In genomic region chr15:83445908-83446307, GRCm38 (mm10) we compare ENCODE assay signal across 12 mouse cellular contexts. TPM values are rescaled to one million over a fixed set of nuclear protein-coding genes. Genes with fewer than 3 reads are reported as not detected.
A peak's percentile ranks its signal among the peaks of the same experiment; 100 is the strongest.
DNase-seq lines count a peak whose midpoint lies in the region; ATAC-seq and TF ChIP-seq lines count a peak whose summit lies in the region.
"Had no signal": no experiment of that assay in that cellular context is flagged by ENCODE, and none has a peak within 500 bp of the region (broad histone marks: within the 10 kb centered on the region; RNA-seq: fewer than 3 reads in every experiment).

No protein-coding gene starts in this region.

- no peak overlapping the region for H3K4me2 ChIP-seq in hindbrain, postnatal 0 days (ENCODE audit: low read depth, low read length)
- no peak overlapping the region for H3K4me2 ChIP-seq in embryonic facial prominence, embryonic 13.5 days
- no peak overlapping the region for H3K4me2 ChIP-seq in limb, embryonic 14.5 days (replicated peaks; ENCODE audit: low read depth, low read length, severe bottlenecking)
- H3K4me2 ChIP-seq: midbrain, embryonic 12.5 days; neural tube, embryonic 12.5 days had no signal

- DNase-seq in hindbrain, embryonic 10.5 days (ENCODE audit: low spot score), result no peak
- DNase-seq in hindbrain, postnatal 0 days (ENCODE audit: low spot score), result no peak
- DNase-seq in ES-E14 (ENCODE audit: low read depth, low spot score), result no peak
- no peak for DNase-seq in limb, embryonic 14.5 days (ENCODE audit: low spot score)
- no peak for DNase-seq in c-Kit-positive CD71-positive TER-119-positive erythroid progenitor cells, embryonic 14.5 days (ENCODE audit: low spot score)
- DNase-seq in spleen, postnatal 14 days (ENCODE audit: low spot score in 2 of 2), result no peak
- DNase-seq in thymus, postnatal 25 days, result no peak
- DNase-seq: cerebellum, adult 9-10 months; left cerebral cortex, postnatal 4 days had no signal

- H3K36me3 ChIP-seq in hindbrain, embryonic 10.5 days, result no peaks in the 10 kb centered on the region
- no peaks in the 10 kb centered on the region for H3K36me3 ChIP-seq in hindbrain, postnatal 0 days (ENCODE audit: insufficient read depth, low read length)
- no peaks in the 10 kb centered on the region for H3K36me3 ChIP-seq in ES-E14 (ENCODE audit: control insufficient read depth, insufficient read depth, low read length, poor library complexity, severe bottlenecking)
- H3K36me3 ChIP-seq in embryonic facial prominence, embryonic 13.5 days, result no peaks in the 10 kb centered on the region
- no peaks in the 10 kb centered on the region for H3K36me3 ChIP-seq in limb, embryonic 14.5 days (ENCODE audit: control insufficient read depth, insufficient read depth, low read length)
- H3K36me3 ChIP-seq: midbrain, embryonic 12.5 days; neural tube, embryonic 12.5 days had no signal

- no peak for TF ChIP-seq CTCF in hindbrain, postnatal 0 days (IDR thresholded peaks at IDR 0.05; ENCODE audit: low read depth)

- no peaks in the 10 kb centered on the region for H3K27me3 ChIP-seq in hindbrain, embryonic 10.5 days (ENCODE audit: insufficient read depth, poor library complexity, severe bottlenecking)
- no peaks in the 10 kb centered on the region for H3K27me3 ChIP-seq in hindbrain, postnatal 0 days (ENCODE audit: insufficient read depth, low read length)
- H3K27me3 ChIP-seq in embryonic facial prominence, embryonic 13.5 days, result no peaks in the 10 kb centered on the region
- no peaks in the 10 kb centered on the region for H3K27me3 ChIP-seq in limb, embryonic 14.5 days (ENCODE audit: control insufficient read depth, insufficient read depth, low read length)
- H3K27me3 ChIP-seq: midbrain, embryonic 12.5 days; neural tube, embryonic 12.5 days had no signal

- H3K9ac ChIP-seq in hindbrain, postnatal 0 days (replicated peaks; ENCODE audit: low read length), result no peak overlapping the region
- peak overlapping the region; percentile 12; the same call in 1 of the 2 replicates for H3K9ac ChIP-seq in ES-E14 (ENCODE audit: insufficient read depth, low read depth, low read length, poor library complexity, severe bottlenecking)
- no peak overlapping the region for H3K9ac ChIP-seq in embryonic facial prominence, embryonic 13.5 days
- H3K9ac ChIP-seq in limb, embryonic 14.5 days (ENCODE audit: low read depth, low read length, severe bottlenecking), result no peak overlapping the region
- H3K9ac ChIP-seq: midbrain, embryonic 12.5 days; neural tube, embryonic 12.5 days had no signal

- no peaks in the 10 kb centered on the region for H3K9me3 ChIP-seq in hindbrain, embryonic 10.5 days
- H3K9me3 ChIP-seq in hindbrain, postnatal 0 days (ENCODE audit: low read length), result no peaks in the 10 kb centered on the region
- no peaks in the 10 kb centered on the region for H3K9me3 ChIP-seq in ES-E14 (ENCODE audit: control insufficient read depth, insufficient read depth, low read depth, low read length)
- H3K9me3 ChIP-seq in embryonic facial prominence, embryonic 13.5 days, result no peaks in the 10 kb centered on the region
- H3K9me3 ChIP-seq in limb, embryonic 14.5 days (ENCODE audit: control insufficient read depth, low read length), result no peaks in the 10 kb centered on the region
- H3K9me3 ChIP-seq: midbrain, embryonic 12.5 days; neural tube, embryonic 12.5 days had no signal

- TF ChIP-seq POLR2A in limb, embryonic 14.5 days (IDR thresholded peaks at IDR 0.05; ENCODE audit: borderline replicate concordance, extremely low read depth, insufficient read depth, insufficient read length), result no peak

- peak overlapping the region; percentile 59 for H3K27ac ChIP-seq in hindbrain, embryonic 10.5 days
- H3K27ac ChIP-seq in hindbrain, postnatal 0 days, result no peak overlapping the region
- peak overlapping the region; percentile 24; the same call in 1 of the 2 replicates for H3K27ac ChIP-seq in ES-E14 (ENCODE audit: insufficient read depth, low read depth, low read length, poor library complexity, severe bottlenecking)
- peak overlapping the region; percentile 55; the same call in 1 of the 2 replicates for H3K27ac ChIP-seq in embryonic facial prominence, embryonic 13.5 days
- peak overlapping the region; percentile 35 for H3K27ac ChIP-seq in limb, embryonic 14.5 days (replicated peaks; ENCODE audit: low read depth, low read length)
- H3K27ac ChIP-seq: midbrain, embryonic 12.5 days; neural tube, embryonic 12.5 days had no signal

- in situ Hi-C loops in ES-E14 (cut with MboI; ENCODE audit: low sequenced_read_pairs in 2 of 2, unreplicated experiment in 2 of 2), result no loop called here

- WGBS in hindbrain, embryonic 10.5 days, result 86% methylated on average over 2 of the region's 2 CpGs
- WGBS in hindbrain, postnatal 0 days, result 84% methylated on average over 2 of the region's 2 CpGs
- 78% methylated on average over 2 of the region's 2 CpGs for WGBS in embryonic facial prominence, embryonic 13.5 days
- 77% methylated on average over 2 of the region's 2 CpGs for WGBS in limb, embryonic 14.5 days

- no peak overlapping the region for H3K4me3 ChIP-seq in hindbrain, embryonic 10.5 days
- H3K4me3 ChIP-seq in hindbrain, postnatal 0 days (ENCODE audit: low read length), result no peak overlapping the region
- H3K4me3 ChIP-seq in ES-E14 (ENCODE audit: insufficient read depth in 1 of 2, low read depth in 1 of 2, low read length in 2 of 2, poor library complexity in 1 of 2, severe bottlenecking in 1 of 2), result no peak overlapping the region
- no peak overlapping the region for H3K4me3 ChIP-seq in embryonic facial prominence, embryonic 13.5 days
- H3K4me3 ChIP-seq in limb, embryonic 14.5 days (replicated peaks; ENCODE audit: low read length), result no peak overlapping the region
- H3K4me3 ChIP-seq: midbrain, embryonic 12.5 days; neural tube, embryonic 12.5 days had no signal

- no peak for ATAC-seq in hindbrain, postnatal 0 days
- no peak for ATAC-seq in embryonic facial prominence, embryonic 13.5 days (ENCODE audit: insufficient number of reproducible peaks, insufficient read depth, low FRiP score, low TSS enrichment, low read depth)
- 0 out of 2 replicates have a peak, but pooled peaks have one; percentile 26 for ATAC-seq in limb, embryonic 14.5 days (ENCODE audit: low FRiP score, low read depth)

- H3K4me1 ChIP-seq in hindbrain, embryonic 10.5 days (replicated peaks), result peaks cover 44% of the 10 kb centered on the region
- no peaks in the 10 kb centered on the region; the same call in 1 of the 2 replicates for H3K4me1 ChIP-seq in hindbrain, postnatal 0 days (ENCODE audit: insufficient read depth, low read length)
- peaks cover 3 to 28% of the 10 kb centered on the region in 2 experiments for H3K4me1 ChIP-seq in ES-E14 (ENCODE audit: control insufficient read depth in 2 of 2, insufficient read depth in 2 of 2, low read length in 2 of 2, poor library complexity in 1 of 2)
- H3K4me1 ChIP-seq in embryonic facial prominence, embryonic 13.5 days, result peaks cover 49% of the 10 kb centered on the region
- peaks cover 18% of the 10 kb centered on the region for H3K4me1 ChIP-seq in limb, embryonic 14.5 days (ENCODE audit: control insufficient read depth, insufficient read depth, low read length)

TF ChIP-seq in ES-E14, 5 proteins besides CTCF, POLR2A, EP300 and RAD21:
- TF ChIP-seq CHD2 (IDR thresholded peaks at IDR 0.05; ENCODE audit: low read depth, low read length) (no peak), ZC3H11A (IDR thresholded peaks at IDR 0.05; ENCODE audit: borderline replicate concordance, low read depth, low read length) (no peak), HCFC1 (IDR thresholded peaks at IDR 0.05; ENCODE audit: borderline replicate concordance, insufficient read depth, low read length) (no peak), ZNF384 (IDR thresholded peaks at IDR 0.05; ENCODE audit: low read depth, low read length) (no peak), MAFK (IDR thresholded peaks at IDR 0.05; ENCODE audit: insufficient read depth, low read depth, low read length) (no peak)

RNA-seq across cellular contexts. Expression of gene Pacsin2, which starts 18.5 kb away (rescaled TPM):
- polyA plus RNA-seq in hindbrain, embryonic 10.5 days (2016; fragmentation: Nextera tagmentation; extraction: Ambion mirVana), result 53.3 and 57.7 TPM in 2 replicates
- 18.7 and 19.5 TPM in 2 replicates for total RNA-seq in hindbrain, postnatal 0 days (2014; rRNA removed)
- 19.3 and 20.0 TPM in 2 replicates for polyA plus RNA-seq in hindbrain, postnatal 0 days (2015; fragmentation: Nextera tagmentation; extraction: Ambion mirVana)
- total RNA-seq in ES-E14 (2012; rRNA removed), result 43.8 and 67.7 TPM in 2 replicates
- polyA plus RNA-seq in embryonic facial prominence, embryonic 13.5 days (2015; fragmentation: Nextera tagmentation; extraction: Ambion mirVana), result 49.4 and 49.6 TPM in 2 replicates
- 51.7 and 58.4 TPM in 2 replicates for polyA plus RNA-seq in limb, embryonic 14.5 days (2012; rRNA removed)
- polyA plus RNA-seq in limb, embryonic 14.5 days (2014; fragmentation: Nextera tagmentation; extraction: Ambion mirVana), result 41.6 and 43.3 TPM in 2 replicates
